Mouse (Mus musculus) layer of hippocampus, postnatal 14 days (tissue): ENCODE measurements around the gene Ifna1. TPM values are rescaled to one million over a fixed set of nuclear protein-coding genes. Genes with fewer than 3 reads are reported as not detected.
A peak's percentile ranks its signal among the peaks of the same experiment; 100 is the strongest.
"Not testable (repeated sequence)": the region's sequence is repeated elsewhere in the genome, so short reads cannot be mapped to it uniquely, and the experiment has no call there.

Experiments
- DNase-seq, 2 experiments: peaks; one replicate each; pipeline ENCODE4 v3.0.0; 2021 to 2022; ENCODE audit warnings: low spot score in 2 of 2, mixed read lengths in 1 of 2
- long read RNA-seq, 2 experiments: library from polyadenylated mRNA; stranded (forward); transcript quantifications; one replicate each; pipeline ENCODE4 v2.0.0; 2021
- total RNA-seq, 2 experiments: library from RNA; stranded (reverse); gene quantifications; 2 replicates each; pipeline ENCODE4 v1.2.3; 2021

Ifna1 gene
- not detected for total RNA-seq
- long read RNA-seq, experiment 1: 0 reads
- long read RNA-seq, experiment 2: 0 reads

GRCm38 (mm10) chr4:88849698-88850097 is at the start of gene Ifna1:
TSS of gene Ifna1 (plus strand) at chr4:88850087.
- no peak for DNase-seq

GRCm38 (mm10) chr4:88802954-88803353 is 46.9 kb upstream of the Ifna1 start, which contains the start of gene Gm13287:
TSS of gene Gm13287 (plus strand) at chr4:88803254.
- not testable (repeated sequence) for DNase-seq

GRCm38 (mm10) chr4:88805231-88805630 is 44.7 kb upstream of the Ifna1 start, which contains the start of gene Gm13288:
TSS of gene Gm13288 (plus strand) at chr4:88805531.
- not testable (repeated sequence) for DNase-seq

GRCm38 (mm10) chr4:88805761-88806160 is 44.1 kb upstream of the Ifna1 start:
- peak in 1 of 2 experiments; percentile 10 for DNase-seq

- DNase-seq: no peak
Measured at GRCm38 (mm10) chr4:88815928-88816327, 34.0 kb upstream of the Ifna1 start, which contains the start of gene Ifna7. TSS of gene Ifna7 (plus strand) at chr4:88816228.

- DNase-seq: no peak
Measured at GRCm38 (mm10) chr4:88819659-88820058, 30.2 kb upstream of the Ifna1 start, which contains the start of gene Ifna11. TSS of gene Ifna11 (plus strand) at chr4:88819959.

- DNase-seq: no peak
Measured at GRCm38 (mm10) chr4:88822995-88823394, 26.9 kb upstream of the Ifna1 start.

GRCm38 (mm10) chr4:88827116-88827515 is 22.8 kb upstream of the Ifna1 start, which contains the start of gene Ifna6:
TSS of gene Ifna6 (plus strand) at chr4:88827416.
- DNase-seq: not testable (repeated sequence)

GRCm38 (mm10) chr4:88830523-88830922 is 19.4 kb upstream of the Ifna1 start:
- peak; percentile 13 to 31 for DNase-seq

- DNase-seq: not testable (repeated sequence)
Measured at GRCm38 (mm10) chr4:88835225-88835624, 14.7 kb upstream of the Ifna1 start, which contains the start of gene Ifna5. TSS of gene Ifna5 (plus strand) at chr4:88835525.

GRCm38 (mm10) chr4:88838828-88839227 is 11.1 kb upstream of the Ifna1 start:
- no peak for DNase-seq

- DNase-seq: no peak
Measured at GRCm38 (mm10) chr4:88840058-88840457, 9.8 kb upstream of the Ifna1 start.

- DNase-seq: no peak
Measured at GRCm38 (mm10) chr4:88841438-88841911, 8.4 kb upstream of the Ifna1 start, which contains the start of gene Ifna4. TSS of gene Ifna4 (plus strand) at chr4:88841861.

- DNase-seq: no peak
Measured at GRCm38 (mm10) chr4:88845334-88845733, 4.6 kb upstream of the Ifna1 start.

GRCm38 (mm10) chr4:88851026-88851763 is 1.3 kb downstream of the Ifna1 start:
- no peak for DNase-seq

- DNase-seq: no peak
Measured at GRCm38 (mm10) chr4:88859214-88859613, 9.3 kb downstream of the Ifna1 start.

- DNase-seq: no peak
Measured at GRCm38 (mm10) chr4:88863309-88863708, 13.4 kb downstream of the Ifna1 start.

GRCm38 (mm10) chr4:88864599-88864998 is 14.7 kb downstream of the Ifna1 start:
- no peak for DNase-seq

- no peak for DNase-seq
Measured at GRCm38 (mm10) chr4:88865011-88865569, 15.2 kb downstream of the Ifna1 start.

GRCm38 (mm10) chr4:88867366-88867925 is 17.6 kb downstream of the Ifna1 start:
- DNase-seq: peak; percentile 72 to 74
